Mouse (Mus musculus) midbrain, postnatal 0 days (tissue): ENCODE measurements around the gene Hoxc8. TPM values are rescaled to one million over a fixed set of nuclear protein-coding genes. Genes with fewer than 3 reads are reported as not detected.

Experiments used
- ATAC-seq: fragments of 200-750 bp; cut with Nextera tagmentation; 2 replicates; pipeline ENCODE4 v1.8.0; 2017; ENCODE audit warnings: moderate number of reproducible peaks, mild to moderate bottlenecking, moderate TSS enrichment, moderate library complexity; ENCODE audit not compliant: low FRiP score
- DNase-seq: peaks from one replicate; pipeline ENCODE4 v3.0.0-alpha.2; 2015; ENCODE audit warnings: low spot score
- H3K27ac ChIP-seq: fragments of 300-500 bp; sonication (generic); 2 replicates; pipeline ENCODE4 v1.5.1; 2014; ENCODE audit warnings: low read depth, mild to moderate bottlenecking, low read length, mixed read lengths
- H3K27me3 ChIP-seq: fragments of 300-500 bp; sonication (generic); 2 replicates; pipeline ENCODE4 v1.6.1; 2014; ENCODE audit warnings: low read length, control low read depth, mixed read lengths; ENCODE audit not compliant: insufficient read depth
- H3K36me3 ChIP-seq: fragments of 300-500 bp; sonication (generic); 2 replicates; pipeline ENCODE4 v1.6.1; 2014; ENCODE audit warnings: low read length, control low read depth, mixed read lengths; ENCODE audit not compliant: insufficient read depth
- H3K4me1 ChIP-seq: fragments of 300-500 bp; sonication (generic); 2 replicates; pipeline ENCODE4 v1.6.1; 2014; ENCODE audit warnings: mild to moderate bottlenecking, control low read depth, antibody characterized with exemption, low read length, mixed read lengths; ENCODE audit not compliant: insufficient read depth
- H3K4me2 ChIP-seq: fragments of 300-500 bp; sonication (generic); 2 replicates; pipeline ENCODE4 v1.6.1; 2014; ENCODE audit warnings: low read depth, mild to moderate bottlenecking, low read length, mixed read lengths; ENCODE audit not compliant: poor library complexity, severe bottlenecking
- H3K4me3 ChIP-seq: fragments of 300-500 bp; sonication (generic); 2 replicates; pipeline ENCODE4 v1.5.1; 2014; ENCODE audit warnings: low read depth, mild to moderate bottlenecking, low read length, moderate library complexity
- H3K9ac ChIP-seq: fragments of 300-500 bp; sonication (generic); replicated peaks from 2 replicates; pipeline ENCODE4 v1.6.1; 2014; ENCODE audit warnings: mild to moderate bottlenecking, low read length, moderate library complexity, mixed read lengths; ENCODE audit not compliant: poor library complexity, severe bottlenecking
- H3K9me3 ChIP-seq: fragments of 300-500 bp; sonication (generic); 2 replicates; pipeline ENCODE4 v1.6.1; 2016; ENCODE audit warnings: low read length, control low read depth
- CTCF ChIP-seq: IDR thresholded peaks from 2 replicates; pipeline ENCODE4 v1.5.1; 2016; ENCODE audit warnings: antibody characterized with exemption, mild to moderate bottlenecking
- WGBS: fragments of 180-500 bp; shearing (Covaris S2); extraction: QIAGEN DNeasy Blood & Tissue Kit; methylation state at CpG from one replicate; pipeline ENCODE4 v1.1.7; 2014; 5-methylcytosine and 5-hydroxymethylcytosine counted together
- polyA plus RNA-seq: library from polyadenylated mRNA; unstranded; fragments of >200 nt; fragmentation: Nextera tagmentation; extraction: Ambion mirVana; gene quantifications from 2 replicates; pipeline ENCODE4 v1.2.1, GENCODE M21; 2015
- total RNA-seq: library from RNA; depleted of rRNA; stranded (reverse); fragments of >200 nt; gene quantifications from 2 replicates; pipeline ENCODE4 v1.2.3, GENCODE M21; 2014

Gene Hoxc8
- total and polyA plus RNA-seq, 2 experiments from 2014 or later: not detected

DNA sequence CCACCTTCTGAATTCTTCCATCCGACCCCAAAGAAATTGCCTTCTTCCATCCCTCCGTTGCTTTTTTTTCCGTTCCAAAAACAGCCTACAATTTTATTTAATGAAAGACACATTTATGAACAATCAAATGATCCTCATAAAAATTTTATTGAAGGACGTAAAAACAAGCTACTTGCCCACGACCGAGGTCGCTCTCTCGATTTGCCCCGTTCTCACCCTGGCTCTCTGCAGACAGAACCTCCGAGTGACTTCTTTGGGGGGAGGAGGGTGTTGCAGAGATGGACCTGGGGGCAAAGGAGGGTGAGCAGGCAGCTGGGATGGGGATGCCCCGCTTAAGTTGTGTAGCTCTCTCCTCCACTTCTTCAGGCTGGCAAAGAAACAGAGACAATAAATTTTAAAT is 10.1 kb upstream of the Hoxc8 start:
- Histone ChIP-seq H3K4me2 (no peak overlapping the region), H3K9me3 (no peaks in the 10 kb centered on the region), H3K36me3 (no peaks in the 10 kb centered on the region), H3K4me1 (no peaks in the 10 kb centered on the region), H3K27ac (no peak overlapping the region), H3K4me3 (no peak overlapping the region), H3K27me3 (peaks cover 90% of the 10 kb centered on the region), H3K9ac (no peak overlapping the region)
- TF ChIP-seq CTCF: no peak
- ATAC-seq (no peak), DNase-seq (no peak)
- WGBS: 3% methylated on average over 11 of the region's 11 CpGs

DNA sequence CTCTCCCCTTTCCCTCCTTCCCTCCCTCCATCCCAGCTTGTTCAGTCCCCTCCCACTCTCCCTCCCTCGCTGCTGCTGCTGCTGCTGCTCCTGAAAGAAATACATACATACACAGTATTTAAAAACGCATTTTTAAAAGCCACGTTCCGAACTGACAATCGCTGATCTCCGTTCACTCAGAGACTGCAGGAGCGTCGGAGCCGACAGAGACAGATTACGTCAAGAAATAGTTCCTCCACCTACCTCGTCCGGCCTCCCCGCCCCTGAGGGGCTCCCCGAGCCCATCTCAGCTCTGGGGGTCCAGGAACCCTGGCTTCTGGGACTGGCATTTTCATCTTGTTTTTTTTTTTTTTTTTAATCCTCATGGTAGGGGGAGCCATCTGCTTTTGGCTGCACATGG is 9.5 kb upstream of the Hoxc8 start:
- H3K4me1 ChIP-seq: no peaks in the 10 kb centered on the region
- ATAC-seq (no peak), DNase-seq (no peak)
- peaks cover 90% of the 10 kb centered on the region for H3K27me3 ChIP-seq
- no peaks in the 10 kb centered on the region for H3K9me3 ChIP-seq
- H3K36me3 ChIP-seq: no peaks in the 10 kb centered on the region
- H3K9ac ChIP-seq: no peak overlapping the region
- under 1% methylated on average over 14 of the region's 14 CpGs for WGBS
- H3K4me2 ChIP-seq: no peak overlapping the region
- no peak for TF ChIP-seq CTCF
- no peak overlapping the region for H3K27ac ChIP-seq
- no peak overlapping the region for H3K4me3 ChIP-seq

DNA sequence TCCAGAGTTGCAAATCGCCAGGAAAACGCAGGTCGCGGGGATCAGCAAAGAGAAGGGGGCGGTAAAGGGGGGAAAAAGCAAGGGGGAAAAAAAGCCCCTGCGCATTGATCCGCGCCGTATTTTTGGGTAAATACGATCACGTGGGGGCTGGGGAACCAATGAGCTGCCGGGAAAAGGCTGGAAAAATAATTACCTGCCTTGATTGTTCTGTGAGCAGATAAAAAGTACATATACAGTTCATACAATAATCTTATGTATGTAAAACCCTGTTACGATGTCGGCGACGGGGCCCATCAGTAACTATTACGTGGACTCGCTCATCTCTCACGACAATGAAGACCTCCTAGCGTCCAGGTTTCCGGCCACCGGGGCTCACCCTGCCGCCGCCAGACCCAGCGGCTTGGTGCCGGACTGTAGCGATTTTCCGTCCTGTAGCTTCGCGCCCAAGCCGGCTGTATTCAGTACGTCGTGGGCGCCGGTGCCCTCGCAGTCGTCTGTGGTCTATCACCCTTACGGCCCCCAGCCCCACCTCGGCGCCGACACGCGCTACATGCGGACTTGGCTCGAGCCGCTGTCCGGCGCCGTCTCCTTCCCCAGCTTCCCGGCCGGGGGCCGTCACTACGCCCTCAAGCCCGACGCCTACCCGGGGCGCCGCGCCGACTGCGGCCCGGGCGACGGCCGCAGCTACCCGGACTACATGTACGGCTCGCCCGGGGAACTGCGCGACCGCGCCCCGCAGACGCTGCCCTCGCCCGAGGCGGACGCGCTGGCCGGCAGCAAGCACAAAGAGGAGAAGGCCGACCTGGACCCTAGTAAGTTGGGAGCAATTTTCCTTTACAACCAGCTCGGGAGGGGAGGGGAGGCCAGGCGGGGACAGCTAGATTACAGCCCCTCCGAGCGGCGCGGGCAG is 8.8 kb upstream of the Hoxc8 start:
- Histone ChIP-seq H3K9me3 (no peaks in the 10 kb centered on the region), H3K4me2 (no peak overlapping the region), H3K9ac (no peak overlapping the region), H3K4me1 (no peaks in the 10 kb centered on the region), H3K4me3 (no peak overlapping the region), H3K27me3 (peaks cover 90% of the 10 kb centered on the region), H3K36me3 (no peaks in the 10 kb centered on the region), H3K27ac (no peak overlapping the region)
- ATAC-seq (no peak), DNase-seq (no peak)
- WGBS: under 1% methylated on average over 86 of the region's 88 CpGs
- no peak for TF ChIP-seq CTCF

DNA sequence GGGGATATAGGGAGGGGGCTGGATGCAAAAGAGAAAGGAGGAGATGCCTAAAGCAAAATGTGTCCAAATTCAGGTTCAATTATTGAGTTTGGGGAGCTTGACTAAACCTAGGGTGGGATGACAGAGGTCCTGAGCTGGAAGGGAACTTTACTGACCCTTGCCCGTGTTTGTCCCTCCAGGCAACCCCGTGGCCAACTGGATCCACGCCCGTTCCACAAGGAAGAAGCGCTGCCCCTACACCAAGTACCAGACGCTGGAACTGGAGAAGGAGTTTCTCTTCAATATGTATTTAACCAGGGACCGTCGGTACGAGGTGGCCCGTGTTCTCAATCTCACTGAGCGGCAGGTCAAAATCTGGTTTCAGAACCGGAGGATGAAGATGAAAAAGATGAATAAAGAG is 6.7 kb upstream of the Hoxc8 start:
- DNase-seq: no peak
- Histone ChIP-seq H3K4me1 (no peaks in the 10 kb centered on the region), H3K4me2 (no peak overlapping the region), H3K36me3 (no peaks in the 10 kb centered on the region), H3K9ac (no peak overlapping the region), H3K27me3 (peaks cover 91% of the 10 kb centered on the region), H3K4me3 (no peak overlapping the region), H3K27ac (no peak overlapping the region), H3K9me3 (no peaks in the 10 kb centered on the region)
- no peak for ATAC-seq
- under 1% methylated on average over 12 of the region's 12 CpGs for WGBS
- TF ChIP-seq CTCF: no peak

DNA sequence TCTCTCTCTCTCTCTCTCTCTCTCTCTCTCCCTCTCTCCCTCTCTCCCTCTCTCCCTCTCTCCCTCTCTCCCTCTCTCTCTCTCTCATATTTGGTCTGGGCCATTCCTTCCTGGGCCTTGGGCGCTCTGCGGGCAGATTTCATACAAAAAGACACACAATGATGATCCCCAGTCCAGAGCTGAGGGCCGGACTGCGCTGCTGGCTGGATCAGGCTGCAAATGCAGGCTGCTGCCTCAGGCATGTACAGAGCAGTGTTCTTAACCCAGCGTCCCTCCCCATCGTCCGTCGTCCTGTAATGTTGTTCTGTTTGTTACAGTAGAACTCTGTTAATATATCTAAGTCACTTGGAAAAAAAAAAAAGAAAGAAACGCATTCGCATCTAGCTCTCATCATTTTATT is 5.9 kb upstream of the Hoxc8 start:
- H3K9me3 ChIP-seq: no peaks in the 10 kb centered on the region
- no peak overlapping the region for H3K4me2 ChIP-seq
- DNase-seq: no peak
- H3K27ac ChIP-seq: no peak overlapping the region
- 2% methylated on average over 10 of the region's 10 CpGs for WGBS
- no peak for ATAC-seq
- no peaks in the 10 kb centered on the region for H3K36me3 ChIP-seq
- H3K4me3 ChIP-seq: no peak overlapping the region
- H3K27me3 ChIP-seq: peaks cover 91% of the 10 kb centered on the region
- H3K4me1 ChIP-seq: no peaks in the 10 kb centered on the region
- no peak overlapping the region for H3K9ac ChIP-seq
- no peak for TF ChIP-seq CTCF

DNA sequence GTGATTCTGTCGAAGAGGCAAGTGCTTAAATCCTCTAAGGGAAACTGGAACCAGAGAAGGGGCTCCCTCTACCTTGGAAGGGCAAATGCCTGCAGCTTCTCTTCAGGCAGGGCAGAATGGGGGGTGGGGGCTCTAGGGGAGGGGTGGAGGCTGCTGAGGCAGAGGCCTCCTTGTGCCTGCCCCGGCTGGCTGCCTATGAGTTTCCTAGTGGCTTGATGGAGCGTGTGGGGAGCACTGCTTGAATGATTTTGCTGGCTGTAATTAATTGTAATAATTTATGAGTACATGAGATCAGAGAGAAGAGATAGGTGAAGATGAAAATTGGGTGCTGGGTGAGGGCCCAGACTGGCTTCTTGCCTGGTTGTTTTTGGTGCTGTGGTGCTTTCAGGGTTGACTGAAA is 5.5 kb upstream of the Hoxc8 start:
- DNase-seq: no peak
- no peak for TF ChIP-seq CTCF
- no peak overlapping the region for H3K9ac ChIP-seq
- WGBS: 6% methylated on average over 3 of the region's 3 CpGs
- H3K4me2 ChIP-seq: no peak overlapping the region
- no peak overlapping the region for H3K4me3 ChIP-seq
- no peak overlapping the region for H3K27ac ChIP-seq
- no peaks in the 10 kb centered on the region for H3K4me1 ChIP-seq
- ATAC-seq: no peak
- no peaks in the 10 kb centered on the region for H3K9me3 ChIP-seq
- no peaks in the 10 kb centered on the region for H3K36me3 ChIP-seq
- H3K27me3 ChIP-seq: peaks cover 91% of the 10 kb centered on the region
